Mouse (Mus musculus) CH12F3 (cell line): ENCODE data around the gene Lemd1.

Source experiments
- in situ Hi-C: fragments of 300-500 bp; cut with MboI; formaldehyde crosslinking; loops from 2 replicates; pipeline ENCODE4 v1.14.3; 2020; ENCODE audit warnings: low sequenced_read_pairs

Gene Lemd1

GRCm38 (mm10) chr1:132162618-132163017 is 28.6 kb upstream of the Lemd1 start:
- in situ Hi-C loops, result loop anchor here (5.0 kb wide), 1 partner anchor 75 kb away; no protein-coding TSS in a partner anchor

GRCm38 (mm10) chr1:132164780-132165518 is 26.3 kb upstream of the Lemd1 start:
- in situ Hi-C loops, result loop anchor here (5.0 kb wide), 1 partner anchor 72 kb away; no protein-coding TSS in a partner anchor

DNA sequence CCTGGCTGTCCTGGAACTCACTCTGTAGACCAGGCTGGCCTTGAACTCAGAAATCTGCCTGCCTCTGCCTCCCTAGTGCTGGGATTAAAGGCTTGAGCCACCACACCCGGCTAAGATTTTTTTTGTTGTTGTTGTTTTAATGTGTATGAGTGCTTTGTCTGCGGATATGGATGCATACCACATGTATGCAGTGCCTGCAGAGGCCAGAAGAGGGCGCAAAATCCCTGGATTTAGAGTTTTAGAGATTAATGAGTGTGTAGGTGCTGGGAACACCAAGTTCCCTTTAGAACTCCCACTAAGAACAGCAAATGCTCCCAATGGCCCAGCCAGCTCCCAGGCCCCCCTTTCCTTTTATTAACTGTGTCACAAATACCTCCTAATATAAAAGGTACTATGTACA is 25.4 kb upstream of the Lemd1 start:
- in situ Hi-C loops, result no loop called here

DNA sequence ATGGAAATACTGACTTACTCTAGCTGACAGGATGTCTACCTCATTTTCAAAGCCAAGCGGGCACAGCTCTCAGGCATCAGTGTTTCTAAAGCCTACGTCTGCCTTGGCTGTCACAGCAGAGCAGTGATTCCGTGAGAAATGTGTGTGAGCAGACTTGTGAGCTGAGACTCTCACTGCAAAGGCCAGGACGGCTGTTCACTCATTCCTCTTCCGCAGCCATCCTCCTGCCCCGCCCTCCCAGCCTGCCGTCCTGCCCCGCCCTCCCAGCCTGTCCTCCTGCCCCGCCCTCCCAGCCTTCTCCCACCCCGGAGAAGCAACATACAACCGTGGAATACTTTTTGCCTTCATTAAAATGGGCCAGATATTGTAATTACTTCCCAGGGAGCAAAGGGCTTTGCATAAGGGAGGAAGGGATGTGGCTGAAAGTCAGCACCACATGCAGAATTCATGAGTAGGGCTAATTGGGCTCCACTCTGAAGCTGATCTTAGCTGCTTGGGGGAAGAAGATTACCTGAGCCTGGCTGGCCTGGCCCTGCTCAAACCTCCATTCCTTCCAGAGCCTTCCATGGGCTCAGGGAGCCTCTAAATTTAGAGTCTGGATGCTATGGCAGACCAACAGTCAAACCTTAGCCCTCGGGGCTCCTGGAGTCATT is 23.0 kb upstream of the Lemd1 start:
- in situ Hi-C loops, result no loop called here

GRCm38 (mm10) chr1:132170698-132171097 is 20.5 kb upstream of the Lemd1 start:
- in situ Hi-C loops, result no loop called here

GRCm38 (mm10) chr1:132171619-132172018 is 19.6 kb upstream of the Lemd1 start:
- in situ Hi-C loops, result no loop called here

DNA sequence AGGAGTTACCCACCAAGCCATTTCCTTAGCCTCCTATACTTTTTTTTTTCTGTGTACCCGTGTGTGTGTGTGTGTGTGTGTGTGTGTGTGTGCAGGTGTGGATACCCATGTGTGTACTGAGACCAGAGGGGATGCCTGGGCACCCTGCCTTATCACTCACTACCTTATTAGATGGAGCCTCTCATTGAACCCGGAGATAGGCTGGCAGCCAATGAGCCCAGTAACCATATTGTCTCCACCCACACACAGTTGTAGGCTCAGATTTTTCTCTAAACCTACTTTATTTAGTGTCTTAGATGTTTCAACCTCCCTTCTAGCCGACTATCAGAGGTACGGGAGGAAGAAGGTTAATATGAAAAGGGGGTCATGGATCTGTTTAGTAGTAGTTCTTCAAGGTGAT is 4.9 kb upstream of the Lemd1 start:
- in situ Hi-C loops, result no loop called here

- in situ Hi-C loops, result no loop called here
Observed at GRCm38 (mm10) chr1:132188442-132189066, 2.7 kb upstream of the Lemd1 start.

DNA sequence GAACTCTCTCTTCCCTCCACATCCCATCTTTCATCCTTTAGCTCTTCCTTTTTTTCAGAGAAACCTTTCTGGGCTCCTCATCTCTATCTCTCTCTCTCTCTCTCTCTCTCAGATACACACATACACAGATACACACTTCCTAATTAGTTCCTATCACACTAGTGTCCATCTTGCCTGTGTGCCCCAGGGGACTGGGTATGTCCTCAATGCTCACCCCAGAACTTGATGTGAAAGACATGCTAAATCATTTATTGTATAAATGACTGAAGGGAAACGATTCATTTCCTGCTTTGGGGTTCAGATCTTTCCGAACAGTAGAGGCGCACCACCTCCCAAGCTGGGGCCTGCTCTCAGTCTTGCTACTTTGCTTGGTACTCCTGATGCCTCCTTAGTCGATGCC is 2.0 kb upstream of the Lemd1 start:
- in situ Hi-C loops, result no loop called here

- in situ Hi-C loops, result no loop called here
Observed at GRCm38 (mm10) chr1:132190040-132190513, 1.2 kb upstream of the Lemd1 start.

- in situ Hi-C loops, result no loop called here
Observed at GRCm38 (mm10) chr1:132190621-132191092, 574 bp upstream of the Lemd1 start.

- in situ Hi-C loops, result no loop called here
Observed at GRCm38 (mm10) chr1:132191786-132192680, 802 bp downstream of the Lemd1 start.

DNA sequence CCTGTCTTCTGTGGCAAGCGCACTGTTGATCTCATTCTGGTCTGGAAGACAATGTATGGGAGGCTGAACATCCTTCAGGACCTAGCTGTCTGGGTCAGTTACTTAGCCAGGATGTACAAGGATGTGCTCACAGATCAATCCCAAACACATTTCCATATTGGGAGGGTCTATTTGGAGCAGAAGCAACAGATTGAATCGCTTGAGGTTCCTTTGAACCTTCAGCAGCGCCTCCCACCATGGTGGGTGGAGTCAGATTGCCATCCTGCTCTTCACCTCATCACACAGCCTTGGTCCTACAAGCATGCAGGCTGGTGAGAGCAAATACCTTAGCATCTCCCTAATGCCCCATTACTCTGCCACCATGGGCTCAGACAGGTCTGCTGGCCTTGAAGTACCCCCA is 2.6 kb downstream of the Lemd1 start:
- in situ Hi-C loops, result no loop called here

- in situ Hi-C loops, result no loop called here
Observed at GRCm38 (mm10) chr1:132194624-132195023, 3.4 kb downstream of the Lemd1 start.

DNA sequence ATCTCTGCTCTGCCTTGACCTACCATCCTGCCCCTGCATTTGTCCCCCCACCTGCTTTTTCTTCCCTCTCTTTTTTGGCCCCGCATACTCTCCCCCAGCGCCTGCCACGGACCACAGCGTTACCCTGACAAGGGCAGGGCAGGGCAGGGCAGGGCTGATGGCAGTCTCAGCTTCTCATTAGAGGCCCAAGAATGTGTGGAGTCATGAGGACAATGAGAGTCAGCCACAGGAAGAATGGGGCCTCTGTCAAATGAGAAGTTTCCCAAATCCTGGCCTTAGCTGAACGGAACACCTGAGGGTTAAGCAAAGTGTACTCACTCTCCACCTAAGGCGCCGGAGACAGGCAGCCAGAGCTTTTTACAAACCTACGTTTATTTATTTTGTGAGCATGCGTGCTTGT is 3.9 kb downstream of the Lemd1 start:
- in situ Hi-C loops, result no loop called here

GRCm38 (mm10) chr1:132195681-132196080 is 4.5 kb downstream of the Lemd1 start:
- in situ Hi-C loops, result no loop called here

GRCm38 (mm10) chr1:132196337-132196736 is 5.1 kb downstream of the Lemd1 start:
- in situ Hi-C loops, result no loop called here

DNA sequence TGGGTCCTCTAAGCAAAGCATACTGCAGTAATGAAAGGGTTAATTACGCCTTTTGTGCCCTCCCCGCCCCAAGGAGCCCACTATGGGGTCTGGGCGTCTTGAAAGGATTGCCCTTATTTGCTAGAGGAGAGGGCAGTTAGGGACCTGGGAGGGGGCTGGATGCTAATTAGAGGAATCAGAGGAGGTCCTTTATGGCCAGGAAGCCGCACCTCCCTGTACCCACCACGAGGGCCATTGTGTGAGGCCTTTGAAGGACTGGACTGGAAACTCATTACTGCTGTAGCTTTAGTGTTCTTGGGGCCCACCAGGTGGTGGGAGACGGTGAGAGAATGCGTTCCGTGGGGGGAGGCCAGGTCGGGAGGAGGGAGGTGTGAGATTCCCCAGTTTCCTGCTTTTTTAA is 6.4 kb downstream of the Lemd1 start:
- in situ Hi-C loops, result no loop called here

- in situ Hi-C loops, result no loop called here
Observed at GRCm38 (mm10) chr1:132198401-132199071, 7.3 kb downstream of the Lemd1 start.

GRCm38 (mm10) chr1:132199244-132199643 is 8.0 kb downstream of the Lemd1 start:
- in situ Hi-C loops, result no loop called here
